Mouse (Mus musculus) brown adipose tissue, adult 24 weeks (tissue): Measurements from ENCODE around the gene Mrps15. TPM values are rescaled to one million over a fixed set of nuclear protein-coding genes. Genes with fewer than 3 reads are reported as not detected.

Experiments
- H3K27ac ChIP-seq: fragments of 200-500 bp; replicated peaks from 2 replicates; pipeline ENCODE4 v1.5.1; 2012; ENCODE audit warnings: low read depth, mild to moderate bottlenecking, low read length
- H3K4me1 ChIP-seq: fragments of 200-500 bp; 2 replicates; pipeline ENCODE4 v1.6.1; 2012; ENCODE audit warnings: low read length, mixed read lengths; ENCODE audit not compliant: control insufficient read depth, insufficient read depth, insufficient read length
- H3K4me3 ChIP-seq: fragments of 200-500 bp; 2 replicates; pipeline ENCODE4 v1.5.1; 2012; ENCODE audit warnings: low read depth, mild to moderate bottlenecking, low read length, moderate library complexity; ENCODE audit not compliant: insufficient read depth
- polyA plus RNA-seq: library from polyadenylated mRNA; stranded (reverse); fragments of >200 nt; gene quantifications from 2 replicates; pipeline ENCODE4 v1.2.4, GENCODE M21; 2012; ENCODE audit not compliant: missing spikeins, insufficient read depth, insufficient read length

Gene Mrps15
- polyA plus RNA-seq, 1 experiment = 283 TPM

DNA sequence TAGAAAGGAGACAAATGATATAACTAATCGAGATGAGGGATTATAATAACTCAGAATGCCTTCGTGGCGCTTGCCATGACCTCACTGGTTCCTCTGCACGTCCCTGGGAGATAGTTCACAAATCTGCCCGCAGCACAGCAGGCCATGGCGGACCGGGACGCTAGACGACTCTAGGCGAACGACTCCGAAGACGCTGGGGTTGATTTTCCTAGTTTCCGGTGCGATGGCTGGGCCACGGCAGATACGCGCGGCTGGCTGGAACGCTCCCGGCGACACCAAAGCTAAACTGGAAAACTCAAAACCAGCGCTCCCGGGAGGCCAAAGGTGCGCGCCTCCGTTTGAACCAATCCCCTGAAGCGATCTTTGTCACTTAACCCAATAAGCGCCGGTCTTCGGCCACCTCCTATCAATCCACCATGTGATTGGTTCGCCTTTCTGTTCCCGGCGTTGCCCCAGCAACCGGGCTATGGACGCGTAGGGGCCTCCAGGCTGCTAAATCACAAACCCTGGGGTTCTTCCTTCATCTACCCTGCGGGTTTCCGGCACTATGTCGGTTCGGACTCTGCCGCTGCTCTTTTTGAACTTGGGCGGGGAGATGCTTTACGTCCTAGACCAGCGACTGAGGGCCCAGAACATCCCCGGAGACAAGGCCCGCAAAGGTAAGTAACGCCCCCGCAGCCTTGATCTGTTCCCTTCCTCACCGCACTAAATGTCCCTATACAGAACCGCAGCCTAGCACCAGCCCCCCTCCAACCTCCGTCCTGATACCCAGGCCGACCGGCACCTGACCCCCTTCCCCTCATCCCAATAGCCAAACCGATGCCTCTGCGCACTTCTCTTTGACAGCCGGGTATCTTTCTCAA is 11.6 kb downstream of the Mrps15 start, which contains the start of gene Oscp1:
Oscp1 (plus strand) TSS at position 432 of the 863 bp plus-strand sequence.
- H3K27ac ChIP-seq = no peak within 1 kb of the TSS
- no peaks in the 10 kb centered on the region for H3K4me1 ChIP-seq
- H3K4me3 ChIP-seq = peak within 1 kb of the TSS; percentile 76

DNA sequence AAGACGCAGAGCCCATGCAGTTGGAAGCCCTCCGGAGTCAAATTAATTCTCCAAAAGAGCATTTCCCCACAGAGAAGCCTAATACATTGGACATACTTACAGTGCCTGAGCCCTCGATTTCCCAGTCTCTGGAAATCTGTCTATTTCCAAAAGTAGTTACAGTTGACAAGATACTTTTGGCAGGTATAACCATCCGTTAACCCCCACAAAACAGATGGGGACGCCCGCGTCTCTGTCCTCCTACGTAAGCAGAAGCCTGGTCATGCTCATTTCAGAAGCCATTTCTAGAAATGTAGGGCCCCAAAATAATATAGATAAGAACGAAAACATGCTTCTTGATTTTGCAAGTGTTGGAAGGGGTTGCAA is 12.3 kb downstream of the Mrps15 start:
- Histone ChIP-seq H3K4me3 (peak overlapping the region; percentile 76; the same call in 1 of the 2 replicates), H3K27ac (no peak overlapping the region), H3K4me1 (no peaks in the 10 kb centered on the region)

GRCm38 (mm10) chr4:126062856-126063255 is 16.1 kb downstream of the Mrps15 start:
- no peak overlapping the region for H3K4me3 ChIP-seq
- H3K4me1 ChIP-seq = peaks cover 4% of the 10 kb centered on the region; the same call in 1 of the 2 replicates
- H3K27ac ChIP-seq = no peak overlapping the region

DNA sequence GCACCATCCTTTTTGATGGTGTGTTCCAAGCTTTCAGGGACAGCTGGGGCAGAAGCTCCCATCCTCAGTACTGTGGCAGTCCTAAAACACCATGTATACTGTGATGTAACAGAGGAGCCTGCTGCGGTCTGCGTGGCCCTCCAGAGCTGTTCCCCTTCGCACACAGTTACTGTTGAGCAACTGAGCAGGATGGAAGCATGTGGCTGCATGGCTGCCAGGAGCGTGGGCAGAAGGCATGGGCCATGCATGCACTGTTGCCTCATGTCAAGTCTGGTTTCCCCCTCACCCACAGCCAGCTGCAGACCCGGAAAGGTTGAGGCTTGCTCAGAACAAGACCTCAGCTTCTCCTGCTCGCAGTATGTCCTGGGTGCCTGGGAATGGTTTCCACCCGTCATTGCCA is 18.5 kb downstream of the Mrps15 start:
- H3K4me3 ChIP-seq = no peak overlapping the region
- peaks cover 4% of the 10 kb centered on the region; the same call in 1 of the 2 replicates for H3K4me1 ChIP-seq
- H3K27ac ChIP-seq = no peak overlapping the region

- peak overlapping the region; percentile 39; the same call in 1 of the 2 replicates for H3K27ac ChIP-seq
- H3K4me3 ChIP-seq = no peak overlapping the region
- peaks cover 4% of the 10 kb centered on the region; the same call in 1 of the 2 replicates for H3K4me1 ChIP-seq
Observed at GRCm38 (mm10) chr4:126067401-126068077, 20.8 kb downstream of the Mrps15 start.

DNA sequence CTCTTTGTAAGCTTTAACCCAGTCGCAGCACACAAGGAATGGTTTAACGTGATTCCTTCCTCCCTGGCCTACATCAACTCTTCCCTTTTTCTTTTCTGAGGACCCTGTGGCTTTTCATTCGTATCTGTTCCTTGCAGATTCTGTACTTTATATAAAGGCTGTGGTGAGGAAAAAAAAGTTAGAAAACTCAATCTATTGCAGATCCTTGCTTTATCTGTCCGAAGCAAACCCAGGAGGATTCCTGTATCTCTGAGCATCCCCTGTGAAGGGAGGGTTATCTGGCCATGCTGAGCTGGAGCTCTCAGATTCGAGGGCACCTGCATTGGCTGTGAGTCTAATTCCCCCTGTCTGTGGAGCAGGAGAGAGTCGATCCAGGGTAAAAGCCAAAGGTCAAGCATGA is 22.1 kb downstream of the Mrps15 start:
- Histone ChIP-seq H3K4me1 (peaks cover 4% of the 10 kb centered on the region; the same call in 1 of the 2 replicates), H3K4me3 (no peak overlapping the region), H3K27ac (no peak overlapping the region)

DNA sequence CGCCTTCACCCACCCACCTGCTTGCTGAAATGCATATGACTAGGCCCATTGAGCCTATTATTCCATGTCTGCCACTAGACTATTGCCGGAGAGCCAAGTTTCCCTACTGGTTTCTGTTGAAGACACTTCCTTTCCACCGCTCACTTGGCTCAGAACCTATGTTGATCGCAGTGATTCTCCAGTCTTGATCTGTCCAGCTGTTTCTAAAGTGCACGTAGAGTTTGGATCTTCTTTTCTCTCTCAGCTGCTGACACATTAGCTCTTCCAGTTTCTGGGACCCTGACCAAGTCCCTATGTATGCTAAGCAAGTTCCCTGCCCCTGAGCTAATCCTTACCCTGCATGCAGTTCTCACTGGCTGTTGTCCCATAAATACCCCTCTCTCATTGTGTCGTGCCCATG is 31.1 kb downstream of the Mrps15 start:
- Histone ChIP-seq H3K27ac (no peak overlapping the region), H3K4me3 (no peak overlapping the region), H3K4me1 (peaks cover 8% of the 10 kb centered on the region; the same call in 1 of the 2 replicates)

- no peak overlapping the region for H3K4me3 ChIP-seq
Observed at GRCm38 (mm10) chr4:126079266-126079665, 32.5 kb downstream of the Mrps15 start.

DNA sequence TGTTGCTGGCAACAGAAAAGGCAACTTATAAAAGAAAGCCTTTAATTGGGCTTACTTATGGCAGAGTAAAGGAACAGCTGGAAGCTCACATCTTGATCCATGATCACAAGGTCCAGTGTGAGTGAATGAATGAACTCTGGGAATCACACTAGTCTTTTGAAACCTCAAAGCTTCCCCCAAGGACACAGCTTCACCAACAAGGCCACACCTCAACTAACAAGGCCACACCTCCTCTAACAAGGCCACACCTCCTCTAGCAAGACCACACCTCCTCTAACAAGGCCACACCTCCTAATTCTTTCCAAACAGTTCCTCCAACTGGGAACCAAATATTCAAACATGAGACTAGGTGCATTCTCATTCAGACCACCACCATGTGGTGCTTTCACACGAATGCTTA is 34.9 kb downstream of the Mrps15 start:
- Histone ChIP-seq H3K4me1 (peaks cover 8% of the 10 kb centered on the region; the same call in 1 of the 2 replicates), H3K4me3 (no peak overlapping the region), H3K27ac (no peak overlapping the region)

More at GRCm38 (mm10) chr4:126079266-126079665, 32.5 kb downstream of the Mrps15 start:
- Histone ChIP-seq H3K4me1 (peaks cover 8% of the 10 kb centered on the region; the same call in 1 of the 2 replicates), H3K27ac (no peak overlapping the region)

DNA sequence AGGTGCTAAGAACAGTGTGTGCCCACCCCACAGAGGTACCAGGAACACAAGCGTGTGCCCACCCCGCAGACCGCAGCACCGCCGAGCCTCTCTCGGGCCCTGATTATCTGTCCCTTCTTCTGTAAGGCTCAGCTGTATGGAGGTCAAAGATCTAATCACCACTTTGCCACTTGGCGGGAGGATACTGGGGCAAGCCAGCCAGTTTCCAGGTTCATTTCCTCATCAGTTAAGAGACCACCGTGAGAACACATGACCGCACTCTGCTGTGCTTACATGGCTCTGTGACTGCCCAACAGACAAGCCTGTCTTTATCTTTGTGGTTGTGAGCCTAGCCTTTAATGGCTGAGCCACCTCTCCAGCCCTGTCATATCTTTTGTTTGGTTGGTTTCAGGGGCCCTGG is 36.3 kb downstream of the Mrps15 start:
- no peak overlapping the region for H3K4me3 ChIP-seq

GRCm38 (mm10) chr4:126084382-126084781 is 37.7 kb downstream of the Mrps15 start:
- H3K4me3 ChIP-seq = no peak overlapping the region
- H3K27ac ChIP-seq = no peak overlapping the region
- H3K4me1 ChIP-seq = peaks cover 6% of the 10 kb centered on the region; the same call in 1 of the 2 replicates

More for the DNA sequence above, 36.3 kb downstream of the Mrps15 start:
- Histone ChIP-seq H3K27ac (no peak overlapping the region), H3K4me1 (peaks cover 8% of the 10 kb centered on the region; the same call in 1 of the 2 replicates)

DNA sequence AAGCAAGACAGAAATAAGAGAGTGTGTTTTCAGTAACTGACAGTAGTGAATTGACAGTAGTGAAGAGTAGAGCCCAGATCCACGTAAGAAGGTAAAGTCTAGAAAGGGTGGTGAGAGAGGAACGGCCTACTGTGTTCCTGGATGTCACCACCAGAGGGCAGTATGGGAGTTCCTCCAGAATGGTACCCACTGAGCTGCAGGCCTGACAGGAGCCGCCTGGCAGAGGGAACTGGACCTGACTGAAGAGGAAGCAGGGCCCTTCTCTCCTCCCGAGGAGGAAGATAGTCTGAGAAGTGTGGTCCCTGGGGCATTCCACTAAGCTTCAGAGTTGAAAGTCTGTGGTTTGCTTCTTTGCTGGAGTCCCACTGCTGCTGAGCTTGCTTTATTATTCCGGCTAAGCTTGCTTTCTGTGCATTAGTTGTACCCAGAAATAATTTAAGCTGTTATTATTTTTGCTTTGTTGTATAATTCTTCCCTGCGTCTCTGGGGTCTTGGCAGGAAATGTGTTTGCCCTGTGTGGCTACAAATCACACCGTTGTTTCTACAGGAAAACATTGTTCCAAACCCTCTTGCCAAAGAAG is 39.4 kb downstream of the Mrps15 start:
- H3K27ac ChIP-seq = no peak overlapping the region; the same call in 1 of the 2 replicates
- H3K4me3 ChIP-seq = no peak overlapping the region
- H3K4me1 ChIP-seq = 0 out of 2 replicates have a peak, but pooled peaks cover 2% of the 10 kb centered on the region

DNA sequence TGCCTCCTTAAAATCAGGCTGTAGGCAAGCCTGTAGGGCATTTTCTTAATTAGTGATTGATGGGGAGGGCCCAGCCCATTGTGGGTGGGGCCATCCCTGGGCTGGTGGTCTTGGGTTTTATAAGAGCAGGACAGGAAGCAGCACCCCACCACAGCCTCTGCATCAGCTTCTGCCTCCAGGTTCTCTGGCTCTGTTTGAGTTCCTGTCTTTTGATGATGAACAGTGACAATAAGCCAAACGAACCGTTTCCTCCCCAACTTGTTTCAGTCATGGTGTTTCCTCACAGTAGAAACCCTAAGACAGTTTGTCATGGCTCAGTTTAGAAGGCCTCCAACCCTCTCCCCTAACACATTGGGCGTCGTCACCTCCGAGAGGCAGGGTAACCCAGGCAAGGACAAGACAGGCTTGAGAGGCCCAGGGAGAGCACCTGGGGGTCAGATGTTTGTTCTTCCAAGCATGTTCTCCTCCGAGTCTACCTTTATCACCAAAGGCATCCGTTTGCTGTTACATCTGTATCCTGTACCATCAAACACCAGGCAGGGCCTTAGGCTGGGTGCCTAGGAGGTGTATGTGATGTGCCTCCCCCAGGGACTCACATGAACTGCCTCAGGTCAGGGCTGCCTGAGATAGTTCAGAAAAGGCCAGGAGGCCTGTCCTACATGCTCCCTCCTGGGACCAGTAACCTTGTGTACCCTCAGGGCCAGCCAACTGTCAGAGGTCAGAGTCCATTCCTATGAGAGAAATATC is 43.5 kb downstream of the Mrps15 start:
- no peak overlapping the region for H3K27ac ChIP-seq
- H3K4me3 ChIP-seq = no peak overlapping the region
- H3K4me1 ChIP-seq = no peaks in the 10 kb centered on the region

GRCm38 (mm10) chr4:126090848-126091124 is 44.1 kb downstream of the Mrps15 start:
- Histone ChIP-seq H3K27ac (no peak overlapping the region), H3K4me1 (no peaks in the 10 kb centered on the region)

DNA sequence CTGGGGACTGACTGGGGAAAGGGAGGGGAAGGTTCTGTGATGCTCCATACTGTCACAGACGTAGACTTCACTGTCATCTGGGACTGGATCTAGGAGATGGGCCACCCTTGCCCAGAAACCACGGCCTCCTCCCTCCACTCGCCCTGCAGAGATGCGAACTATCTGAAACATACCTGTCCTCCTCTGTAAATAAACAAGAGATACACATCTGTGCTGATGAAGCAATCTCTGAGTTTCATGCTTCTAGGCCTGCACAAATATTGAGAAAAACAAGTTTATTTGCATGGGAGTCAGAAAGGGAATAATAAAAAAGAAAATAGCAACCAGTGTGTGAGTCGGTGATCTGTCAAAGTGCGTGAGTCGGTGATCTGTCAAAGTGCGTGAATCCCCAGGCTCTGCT is 45.1 kb downstream of the Mrps15 start:
- Histone ChIP-seq H3K4me1 (no peaks in the 10 kb centered on the region), H3K4me3 (no peak overlapping the region), H3K27ac (no peak overlapping the region)

More at GRCm38 (mm10) chr4:126090848-126091124, 44.1 kb downstream of the Mrps15 start:
- no peak overlapping the region for H3K4me3 ChIP-seq
